Mouse (Mus musculus) embryonic stem cell, embryonic (primary cell): Measurements from ENCODE around the gene Nlrx1.

ENCODE experiments used
- CTCF ChIA-PET, 4 experiments: fragments of 300-600 bp in 2 of 4; fragments of 350-600 bp in 2 of 4; sonication (Branson Sonifier 250); formaldehyde crosslinking; loops; one replicate each; lab custom pipeline; 2022; ENCODE audit warnings: inconsistent platforms in 2 of 4; lab: Charles Lee
- POLR2A ChIA-PET, 4 experiments: fragments of 300-600 bp in 2 of 4; fragments of 350-600 bp in 2 of 4; sonication (Branson Sonifier 250); formaldehyde crosslinking; loops; one replicate each; lab custom pipeline; 2022; ENCODE audit warnings: antibody characterized with exemption in 4 of 4, inconsistent platforms in 1 of 4; lab: Charles Lee

Nlrx1 gene

DNA sequence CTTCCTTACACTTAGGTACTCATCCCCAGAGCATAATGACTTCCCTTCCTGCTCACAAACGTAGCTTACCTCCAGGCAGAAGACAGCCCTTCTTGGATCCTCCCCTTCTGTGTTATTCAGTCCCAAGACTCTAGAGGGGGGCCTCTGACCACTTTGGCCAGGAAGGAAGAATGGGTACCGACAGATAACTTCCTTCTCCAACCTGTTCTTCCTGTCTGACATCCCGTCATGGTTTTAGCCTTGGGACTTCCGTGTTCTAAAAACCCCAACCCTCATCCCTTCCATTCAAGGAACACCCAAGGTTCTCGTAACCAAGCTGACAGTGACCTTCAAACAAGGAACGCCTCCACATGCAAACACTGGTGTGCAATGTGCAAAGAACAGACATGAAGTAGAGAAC lies at the start of gene Nlrx1:
Gene Nlrx1 (minus strand): TSS at position 168 of the 400 bp plus-strand sequence.
- POLR2A ChIA-PET: interaction anchor here (0.8 to 3.7 kb wide), 21 partner anchors 10 to 280 kb away, joined by 3 to 21 read pairs (median 5); partner anchors contain the start of genes H2afx (in 3 of the 4), Cbl (in 2 of the 4), Vps11 (in 2 of the 4) and Abcg4 (in 1 of the 4)
- CTCF ChIA-PET: interaction anchor here (0.5 to 3.1 kb wide), 46 partner anchors 10 to 1165 kb away, joined by 3 to 20 read pairs (median 4); partner anchors contain the start of genes Cbl (in 3 of the 4), Abcg4 (in 2 of the 4), C2cd2l (in 1 of the 4) and Ccdc153 (in 1 of the 4)

DNA sequence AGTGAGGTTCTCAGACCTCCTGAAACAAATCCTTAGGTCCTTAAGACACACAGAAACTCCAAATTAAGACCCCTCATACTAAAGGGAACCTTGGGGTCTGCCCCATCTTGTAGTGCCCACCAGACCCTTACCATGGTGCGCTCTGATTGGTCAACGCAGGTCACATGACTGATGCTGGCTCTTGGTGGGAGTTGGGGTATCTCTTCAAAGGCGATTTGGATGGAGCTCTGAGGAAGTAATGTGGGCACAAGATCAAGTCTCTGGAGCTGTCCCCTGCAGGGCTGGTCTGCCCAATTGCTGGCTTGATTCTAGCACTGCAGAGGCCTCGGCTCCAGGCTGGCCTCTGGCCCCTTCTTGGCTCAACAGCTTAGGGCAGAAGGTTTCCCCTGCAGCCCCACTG lies 49.1 kb upstream of the Nlrx1 start:
- POLR2A ChIA-PET: interaction anchor here in 3 of 4 experiments (0.6 to 16.0 kb wide), 15 partner anchors 8 to 540 kb away, joined by 3 to 483 read pairs (median 12); partner anchors contain the start of genes H2afx (in 3 of the 3), Dpagt1 (in 2 of the 3), Hinfp (in 2 of the 3) and Hmbs (in 2 of the 3)
- CTCF ChIA-PET: interaction anchor here in 1 of 4 experiments (0.7 kb wide), 1 partner anchor 13 kb away, joined by 5 read pairs; no protein-coding TSS in a partner anchor

DNA sequence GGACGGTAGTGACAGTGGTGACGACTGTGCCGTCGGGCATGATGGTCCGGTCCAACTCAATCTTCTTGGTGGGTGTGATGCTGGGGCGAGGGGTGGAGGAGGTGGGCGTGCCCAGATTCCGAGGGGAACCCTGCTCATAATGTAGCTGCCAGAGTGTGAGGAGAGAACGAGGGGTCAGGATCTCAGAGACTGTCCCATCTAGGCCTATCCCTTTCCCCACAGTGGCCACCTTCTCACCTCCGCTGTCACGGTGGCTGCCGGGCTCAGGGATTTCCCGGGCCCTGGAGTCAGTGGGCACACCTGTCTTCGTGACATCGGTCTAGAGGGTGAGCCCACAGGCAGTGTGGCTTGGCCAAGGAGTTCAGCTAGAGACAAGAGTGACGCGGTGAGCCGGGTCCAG lies 46.5 kb upstream of the Nlrx1 start:
- ChIA-PET CTCF (no interaction called here), POLR2A (interaction anchor here in 3 of 4 experiments (1.3 to 16.0 kb wide), 6 partner anchors 12 to 20 kb away, joined by 3 to 483 read pairs (median 13); partner anchors contain the start of genes H2afx (in 3 of the 3) and Dpagt1 (in 1 of the 3))

DNA sequence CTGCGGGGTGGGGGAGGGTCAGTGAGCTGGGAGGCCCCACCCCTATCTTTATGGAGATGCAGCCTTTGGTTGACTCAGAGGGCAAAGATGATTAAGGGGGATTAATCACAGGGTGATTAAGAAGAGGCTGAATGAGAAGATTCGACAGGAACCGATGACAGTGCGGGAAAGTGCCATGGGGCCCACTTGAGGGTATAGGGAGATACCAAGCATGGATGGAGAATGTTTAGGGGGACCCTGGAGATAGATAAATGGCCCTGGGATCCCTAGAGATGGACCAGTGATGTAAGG lies 45.8 kb upstream of the Nlrx1 start:
- ChIA-PET CTCF (no interaction called here), POLR2A (interaction anchor here in 2 of 4 experiments (0.8 to 16.0 kb wide), 4 partner anchors 12 to 1053 kb away, joined by 4 to 483 read pairs (median 56); partner anchors contain the start of genes H2afx (in 2 of the 2) and Dpagt1 (in 1 of the 2))

DNA sequence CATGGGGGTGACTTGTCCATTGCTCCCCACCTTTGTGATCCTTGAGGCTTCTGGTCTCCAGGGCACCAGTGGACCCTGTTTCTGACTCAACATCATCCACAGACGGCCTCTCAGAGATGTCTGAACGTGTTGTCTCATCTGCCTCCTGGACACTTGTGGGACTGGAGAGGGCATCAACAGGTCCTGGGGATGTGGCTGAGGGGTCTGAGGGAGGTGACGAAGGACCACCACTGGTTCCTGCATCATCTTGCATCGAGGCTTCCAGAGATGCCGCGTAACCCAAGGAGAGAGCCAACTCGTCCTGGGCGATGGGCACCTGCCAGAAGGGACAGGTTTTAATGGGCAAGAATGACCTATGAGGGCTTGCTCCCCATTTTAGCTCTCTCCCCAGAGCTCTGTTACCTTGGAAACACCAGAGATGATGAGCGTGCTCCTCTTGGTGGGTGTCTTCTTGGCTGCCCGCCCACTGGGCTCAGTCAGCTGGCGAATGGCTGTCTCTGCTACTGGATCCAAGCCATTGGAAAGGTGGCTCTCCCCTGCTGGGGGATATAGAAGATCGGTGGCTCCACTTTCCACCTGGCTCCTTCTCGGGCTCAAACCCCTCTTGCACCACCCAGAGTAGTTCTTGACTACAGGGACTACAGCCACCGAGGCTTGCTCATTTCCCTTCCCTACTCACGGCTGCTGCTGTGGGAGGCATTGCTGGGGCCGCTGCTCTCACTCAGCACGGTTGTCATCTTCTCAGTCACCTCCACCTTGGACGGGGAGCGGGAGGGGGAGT lies 45.3 kb upstream of the Nlrx1 start:
- CTCF ChIA-PET: interaction anchor here in 1 of 4 experiments (0.7 kb wide), 1 partner anchor 164 kb away, joined by 3 read pairs; no protein-coding TSS in a partner anchor

DNA sequence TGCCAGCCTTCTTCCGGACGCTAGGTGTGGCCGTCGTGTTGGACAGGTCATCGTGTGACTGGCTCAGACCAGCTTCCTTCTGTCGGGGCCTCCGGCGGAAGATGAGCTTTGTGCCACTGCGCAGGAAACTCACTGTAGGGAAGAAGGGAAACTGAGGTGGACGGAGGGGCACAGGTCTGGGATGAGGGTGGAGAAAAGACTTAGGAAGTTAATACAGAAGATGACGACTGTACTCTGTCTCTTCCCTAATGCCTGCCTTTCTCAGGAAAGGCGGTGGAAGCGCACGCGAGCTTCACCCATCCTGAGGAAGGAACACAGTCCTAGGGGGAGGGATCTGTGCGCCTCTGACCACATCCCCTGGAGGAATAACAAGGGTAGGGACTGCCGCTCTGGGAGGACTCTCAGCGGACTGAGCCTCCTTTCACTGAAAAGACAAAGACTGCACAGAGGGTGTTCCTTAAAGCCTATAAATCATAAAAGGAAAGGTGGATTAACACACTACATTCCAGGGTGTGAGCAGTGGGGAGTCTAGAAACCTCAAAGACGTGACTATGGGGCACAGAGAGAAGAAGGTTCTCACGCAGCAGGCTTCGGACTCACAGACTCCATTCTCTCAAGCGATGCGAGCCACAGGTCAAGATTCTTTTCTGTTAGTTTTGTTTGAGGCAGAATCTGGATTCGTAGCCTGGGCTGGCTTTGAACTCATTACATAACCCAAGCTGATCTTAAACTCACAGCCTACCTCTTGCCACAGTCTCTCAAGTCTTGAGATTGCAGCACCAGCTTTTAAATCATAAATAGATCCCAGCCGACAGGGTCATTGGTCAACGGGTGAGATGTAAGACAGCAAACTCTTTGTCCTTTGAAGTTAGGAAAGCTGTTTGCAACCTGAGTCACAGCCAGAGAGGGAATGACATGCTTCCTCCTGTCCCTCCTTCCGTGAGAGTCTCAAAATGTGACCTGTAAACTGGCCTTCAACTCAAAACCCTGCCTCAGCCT lies 43.0 kb upstream of the Nlrx1 start:
- CTCF ChIA-PET: interaction anchor here (0.6 to 2.2 kb wide), 18 partner anchors 8 to 500 kb away, joined by 3 to 11 read pairs (median 3); partner anchors contain the start of genes Nlrx1 (in 2 of the 4), C2cd2l (in 1 of the 4), Cbl (in 1 of the 4) and Dpagt1 (in 1 of the 4)
- POLR2A ChIA-PET: interaction anchor here (0.8 to 7.6 kb wide), 36 partner anchors 8 to 227 kb away, joined by 3 to 93 read pairs (median 5); partner anchors contain the start of genes C2cd2l (in 4 of the 4), Abcg4 (in 3 of the 4), H2afx (in 3 of the 4) and Dpagt1 (in 2 of the 4)

More for the DNA sequence above, 45.3 kb upstream of the Nlrx1 start:
- POLR2A ChIA-PET: interaction anchor here in 3 of 4 experiments (0.7 to 16.0 kb wide), 7 partner anchors 13 to 1053 kb away, joined by 4 to 483 read pairs (median 5); partner anchors contain the start of genes H2afx (in 2 of the 3), Dpagt1 (in 1 of the 3) and Hmbs (in 1 of the 3)

DNA sequence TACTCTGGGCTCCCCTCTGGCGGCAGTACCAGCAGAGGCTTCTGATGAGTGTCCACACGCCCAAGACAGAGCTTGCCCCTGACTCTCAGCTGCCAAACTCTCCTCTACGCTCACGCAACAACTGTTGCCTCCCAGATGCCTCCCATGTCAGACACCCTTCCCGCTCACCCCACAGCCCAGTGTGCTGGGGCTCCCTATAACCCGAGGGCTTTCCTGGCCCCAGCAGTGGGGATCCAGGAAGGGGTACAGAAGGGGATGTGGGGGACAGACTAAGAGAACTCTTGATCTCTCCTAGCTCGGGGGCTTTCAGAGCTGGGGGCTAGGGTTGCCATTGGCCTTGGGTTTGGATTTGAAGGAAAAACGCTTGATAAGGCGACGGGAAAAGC lies 42.3 kb upstream of the Nlrx1 start:
- CTCF ChIA-PET: interaction anchor here (0.6 to 2.2 kb wide), 17 partner anchors 9 to 499 kb away, joined by 3 to 11 read pairs (median 3); partner anchors contain the start of genes Nlrx1 (in 2 of the 4), C2cd2l (in 1 of the 4), Cbl (in 1 of the 4) and Dpagt1 (in 1 of the 4)
- POLR2A ChIA-PET: interaction anchor here (0.8 to 7.6 kb wide), 36 partner anchors 9 to 226 kb away, joined by 3 to 93 read pairs (median 5); partner anchors contain the start of genes C2cd2l (in 4 of the 4), Abcg4 (in 3 of the 4), H2afx (in 3 of the 4) and Dpagt1 (in 2 of the 4)

DNA sequence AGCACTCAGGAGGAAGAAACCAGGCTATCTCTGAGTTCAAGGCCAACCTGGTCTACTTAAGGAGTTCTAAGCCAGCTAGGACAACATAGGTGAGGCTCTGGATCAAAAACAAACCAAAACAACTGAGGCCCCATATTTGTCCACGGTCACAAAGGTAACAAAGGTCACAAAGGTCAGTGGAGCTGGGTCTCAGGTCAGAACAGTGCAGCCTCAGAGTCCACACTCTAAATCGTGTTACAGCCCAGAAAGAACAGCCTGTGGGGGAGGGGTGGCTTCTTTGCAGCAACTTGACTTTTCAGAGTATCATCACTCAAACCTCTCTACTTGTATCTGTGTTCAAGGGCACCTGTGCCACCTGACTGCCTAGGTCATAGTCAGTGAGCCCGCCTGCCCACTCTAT lies 41.4 kb upstream of the Nlrx1 start:
- POLR2A ChIA-PET: interaction anchor here in 3 of 4 experiments (0.6 to 7.6 kb wide), 11 partner anchors 10 to 111 kb away, joined by 3 to 93 read pairs (median 14); partner anchors contain the start of genes C2cd2l (in 3 of the 3), H2afx (in 3 of the 3), Dpagt1 (in 1 of the 3) and Hyou1 (in 1 of the 3)
- CTCF ChIA-PET: no interaction called here

DNA sequence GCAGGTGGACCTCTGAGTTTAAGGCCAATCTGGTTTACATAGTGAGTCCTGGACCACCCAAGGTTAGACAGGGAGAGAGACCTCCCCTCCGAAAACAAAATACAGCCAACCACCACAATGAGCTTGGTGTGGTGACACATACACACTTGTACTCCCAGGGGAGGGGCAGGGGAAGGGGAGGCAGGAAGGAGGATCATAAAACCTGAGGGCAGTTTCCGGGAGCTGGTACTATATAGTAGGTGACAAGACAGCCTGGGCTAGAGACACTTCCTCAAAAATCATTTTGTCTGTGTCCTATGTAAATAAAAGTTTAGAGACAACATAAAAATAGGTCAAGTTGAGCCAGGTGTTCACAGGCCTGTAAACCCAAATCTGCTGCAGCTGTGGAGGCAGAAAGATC lies 38.8 kb upstream of the Nlrx1 start:
- POLR2A ChIA-PET: interaction anchor here in 3 of 4 experiments (0.6 to 7.6 kb wide), 17 partner anchors 11 to 181 kb away, joined by 3 to 93 read pairs (median 5); partner anchors contain the start of genes C2cd2l (in 3 of the 3), H2afx (in 3 of the 3), Dpagt1 (in 2 of the 3) and Cbl (in 1 of the 3)
- CTCF ChIA-PET: interaction anchor here in 1 of 4 experiments (0.9 kb wide), 1 partner anchor 15 kb away, joined by 4 read pairs; no protein-coding TSS in a partner anchor

DNA sequence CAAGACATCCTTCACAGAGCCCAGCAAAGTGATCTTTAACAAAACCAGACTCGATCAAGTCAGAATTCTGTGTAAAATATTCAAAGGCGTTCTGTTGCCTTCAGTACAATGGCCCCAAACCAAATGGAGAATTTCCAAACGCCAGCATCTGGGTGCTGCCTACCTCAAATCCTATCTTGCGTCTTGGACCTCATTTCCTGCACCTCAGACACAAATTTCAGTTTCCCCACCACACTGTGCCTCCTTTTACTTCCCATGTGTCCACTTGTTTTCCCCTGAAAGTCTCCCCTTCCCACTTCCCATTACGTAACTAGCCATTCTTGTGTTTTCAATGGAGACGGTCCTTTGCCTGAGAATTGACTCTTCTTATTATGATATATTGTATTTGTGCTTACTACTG lies 38.1 kb upstream of the Nlrx1 start:
- CTCF ChIA-PET: no interaction called here
- POLR2A ChIA-PET: interaction anchor here in 3 of 4 experiments (1.4 to 7.6 kb wide), 7 partner anchors 13 to 72 kb away, joined by 3 to 93 read pairs (median 19); partner anchors contain the start of genes C2cd2l (in 3 of the 3), H2afx (in 2 of the 3), Dpagt1 (in 1 of the 3) and Hyou1 (in 1 of the 3)

DNA sequence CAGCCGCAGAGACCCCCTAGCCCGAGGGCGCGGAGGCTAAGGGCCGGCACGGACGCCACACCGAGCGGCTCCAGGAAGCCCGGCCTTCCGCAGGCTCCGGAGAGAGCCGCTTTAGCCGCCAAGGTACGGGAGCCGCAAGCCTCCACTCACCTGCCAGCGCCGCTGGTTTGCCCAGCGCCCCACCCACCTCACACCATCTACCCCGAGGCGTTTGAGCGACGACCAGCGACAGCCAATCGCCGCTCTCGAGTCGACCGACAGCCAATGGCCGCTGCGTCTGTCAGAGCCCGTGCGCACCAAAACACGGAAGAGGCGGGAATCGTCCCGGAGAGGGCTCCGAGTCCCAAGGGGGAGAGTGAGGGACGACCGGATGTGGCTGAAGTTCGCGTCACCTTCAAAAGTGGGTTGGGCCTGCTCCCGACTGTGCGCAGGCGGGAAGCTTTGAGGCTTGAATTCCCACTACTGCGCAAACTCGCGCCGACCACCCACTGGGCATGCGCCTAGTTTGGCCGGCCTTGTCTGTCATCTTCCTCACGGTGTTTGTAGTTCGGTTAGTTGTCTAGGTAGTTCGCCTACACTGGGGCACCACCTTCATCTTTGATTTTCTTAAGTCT lies 37.2 kb upstream of the Nlrx1 start, which contains the start of gene Hinfp:
Gene Hinfp (minus strand): TSS at position 206 of the 614 bp plus-strand sequence.
- ChIA-PET POLR2A (interaction anchor here (0.5 to 5.7 kb wide), 58 partner anchors 8 to 861 kb away, joined by 3 to 87 read pairs (median 4); partner anchors contain the start of genes H2afx (in 4 of the 4), C2cd2l (in 3 of the 4), Dpagt1 (in 3 of the 4) and Hyou1 (in 3 of the 4)), CTCF (interaction anchor here in 3 of 4 experiments (0.5 to 1.3 kb wide), 6 partner anchors 13 to 229 kb away, joined by 3 to 6 read pairs (median 4); partner anchors contain the start of gene Nlrx1 (in 1 of the 3))

DNA sequence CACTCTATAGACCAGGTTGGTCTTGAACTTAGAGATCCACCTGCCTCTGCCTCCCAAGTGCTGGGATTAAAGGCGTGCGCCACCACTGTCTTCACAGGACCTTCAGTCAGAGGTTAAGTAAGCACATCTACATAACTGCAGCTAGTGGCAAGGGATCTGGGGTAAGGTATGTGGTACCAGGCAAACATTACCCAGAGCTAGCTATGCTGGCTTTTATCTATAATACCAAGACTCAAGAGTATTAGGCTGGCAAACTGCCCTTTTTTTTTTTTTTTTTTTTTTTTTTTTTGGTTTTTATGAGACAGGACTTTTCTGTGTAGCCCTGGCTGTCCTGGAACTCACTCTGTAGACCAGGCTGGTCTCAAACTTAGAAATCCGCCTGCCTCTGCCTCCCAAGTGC lies 31.6 kb upstream of the Nlrx1 start:
- POLR2A ChIA-PET: interaction anchor here in 3 of 4 experiments (0.7 to 4.5 kb wide), 11 partner anchors 11 to 98 kb away, joined by 3 to 28 read pairs (median 4); partner anchors contain the start of genes H2afx (in 2 of the 3), C2cd2l (in 1 of the 3) and Hyou1 (in 1 of the 3)
- CTCF ChIA-PET: interaction anchor here in 3 of 4 experiments (0.6 to 1.9 kb wide), 3 partner anchors 11 to 32 kb away, joined by 3 to 4 read pairs (median 3); no protein-coding TSS in a partner anchor

DNA sequence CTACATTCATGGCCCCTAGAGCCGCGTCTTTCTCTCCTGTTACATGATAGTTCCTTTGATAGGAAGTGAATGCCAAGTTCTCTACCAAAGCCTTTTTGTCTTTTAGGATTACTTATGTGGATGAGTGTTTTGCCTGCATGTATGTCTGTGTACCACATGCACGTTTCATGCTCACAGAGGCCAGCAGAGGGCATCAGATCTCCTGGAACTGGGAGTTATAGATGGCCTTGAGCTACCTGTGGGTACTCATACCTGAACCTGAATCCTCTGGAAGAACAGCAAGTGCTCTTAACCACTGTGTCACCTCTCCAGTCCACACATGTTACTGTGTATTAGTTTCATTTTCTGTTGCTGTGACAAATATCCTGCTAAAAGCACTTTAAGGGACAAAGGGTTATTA lies 24.1 kb upstream of the Nlrx1 start:
- CTCF ChIA-PET: interaction anchor here (0.6 to 1.4 kb wide), 33 partner anchors 9 to 313 kb away, joined by 3 to 8 read pairs (median 4); partner anchors contain the start of genes C2cd2l (in 2 of the 4), Cbl (in 1 of the 4), Dpagt1 (in 1 of the 4) and Hmbs (in 1 of the 4)
- POLR2A ChIA-PET: interaction anchor here in 3 of 4 experiments (0.5 to 2.6 kb wide), 27 partner anchors 10 to 196 kb away, joined by 3 to 22 read pairs (median 3); partner anchors contain the start of genes H2afx (in 3 of the 3), Hinfp (in 3 of the 3), C2cd2l (in 2 of the 3) and Hmbs (in 2 of the 3)

DNA sequence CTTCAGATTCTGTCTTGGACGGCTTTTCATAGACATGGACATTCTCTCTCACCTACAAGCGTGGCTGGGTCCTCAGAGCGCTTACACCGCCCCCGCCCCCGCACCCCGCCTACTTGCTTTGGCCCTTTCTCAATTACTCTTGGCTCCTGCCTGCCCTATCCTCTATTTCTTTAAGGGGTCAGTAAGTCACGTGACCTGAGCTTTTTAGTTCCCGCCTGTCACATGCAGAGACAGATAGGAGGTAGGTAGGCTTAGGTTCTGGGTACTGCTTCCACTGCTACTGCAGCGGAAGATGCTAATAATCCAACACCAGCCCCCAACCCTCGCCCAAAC lies 20.5 kb upstream of the Nlrx1 start:
- CTCF ChIA-PET: interaction anchor here (0.5 to 2.9 kb wide), 9 partner anchors 10 to 425 kb away, joined by 3 to 12 read pairs (median 3); partner anchors contain the start of genes Nlrx1 (in 2 of the 4) and Ccdc153 (in 1 of the 4)
- POLR2A ChIA-PET: interaction anchor here in 3 of 4 experiments (0.5 to 3.4 kb wide), 30 partner anchors 11 to 208 kb away, joined by 3 to 29 read pairs (median 4); partner anchors contain the start of genes C2cd2l (in 3 of the 3), Ccdc84 (in 2 of the 3), H2afx (in 2 of the 3) and Hmbs (in 2 of the 3)
